Mouse (Mus musculus): ENCODE results near the gene Cxcr2.

GRCm38 (mm10) chr1:74179624-74180408, 26.0 kb downstream of the Cxcr2 start:
- TF ChIP-seq CTCF (IDR thresholded peaks at IDR 0.05; ENCODE audit: borderline replicate concordance, extremely low read depth, insufficient read depth, insufficient read length) (no peak), POLR2A (IDR thresholded peaks at IDR 0.05; ENCODE audit: borderline replicate concordance, extremely low read depth, insufficient read depth, insufficient read length, poor library complexity, severe bottlenecking) (no peak)

Data from brain, embryonic 14.5 days (tissue).